ENCODE assay signal across 7 mouse cellular contexts in genomic region chr4:130107065-130107443, GRCm38 (mm10). TPM values are rescaled to one million over a fixed set of nuclear protein-coding genes. Genes with fewer than 3 reads are reported as not detected.
DNase-seq lines count a peak whose midpoint lies in the region; ATAC-seq and TF ChIP-seq lines count a peak whose summit lies in the region.

No protein-coding gene starts in this region.

- peak; percentile 56 for ATAC-seq in liver, embryonic 11.5 days (replicated peaks; ENCODE audit: low FRiP score)
- ATAC-seq in stomach, embryonic 16.5 days (ENCODE audit: insufficient read depth, low FRiP score): peak; percentile 63

- no peaks in the 10 kb centered on the region for H3K36me3 ChIP-seq in spleen, adult 2 months (ENCODE audit: control insufficient read depth, insufficient read depth, low read length)
- H3K36me3 ChIP-seq in forebrain, embryonic 10.5 days (replicated peaks): no peaks in the 10 kb centered on the region
- H3K36me3 ChIP-seq in liver, embryonic 11.5 days (ENCODE audit: control insufficient read depth, insufficient read depth, low read length): no peaks in the 10 kb centered on the region
- H3K36me3 ChIP-seq in stomach, embryonic 16.5 days (ENCODE audit: control insufficient read depth, insufficient read depth, low read length): no peaks in the 10 kb centered on the region

- DNase-seq in spleen, adult 2 months (ENCODE audit: low read depth in 1 of 2, low spot score in 2 of 2): no peak
- DNase-seq in spleen, postnatal 10 days (ENCODE audit: low spot score in 2 of 2): no peak
- no peak for DNase-seq in forebrain, embryonic 10.5 days (ENCODE audit: extremely low spot score, low spot score)
- DNase-seq in liver, embryonic 11.5 days (ENCODE audit: low spot score): no peak
- DNase-seq in yolk sac, embryonic 10.5 days (ENCODE audit: low spot score): no peak
- DNase-seq in adrenal gland, adult (ENCODE audit: inconsistent age in 2 of 2, low spot score in 1 of 2): no peak

- H3K4me3 ChIP-seq in spleen, adult 2 months (ENCODE audit: extremely low read depth, insufficient read depth, insufficient read length): peak overlapping the region; percentile 80
- H3K4me3 ChIP-seq in forebrain, embryonic 10.5 days: peak overlapping the region; percentile 83
- peak overlapping the region; percentile 83 for H3K4me3 ChIP-seq in liver, embryonic 11.5 days (ENCODE audit: low read depth, low read length)
- peak overlapping the region; percentile 85 for H3K4me3 ChIP-seq in stomach, embryonic 16.5 days (replicated peaks; ENCODE audit: low read length)

- WGBS in spleen, adult 2 months: 14% methylated on average over 14 of the region's 14 CpGs
- 11% methylated on average over 14 of the region's 14 CpGs for WGBS in forebrain, embryonic 10.5 days
- 13% methylated on average over 14 of the region's 14 CpGs for WGBS in liver, embryonic 11.5 days
- 10% methylated on average over 14 of the region's 14 CpGs for WGBS in stomach, embryonic 16.5 days

- peak overlapping the region; percentile 77 for H3K9ac ChIP-seq in liver, embryonic 11.5 days (ENCODE audit: low read depth, low read length)
- peak overlapping the region; percentile 62 for H3K9ac ChIP-seq in stomach, embryonic 16.5 days (ENCODE audit: low read length)

- H3K27me3 ChIP-seq in spleen, adult 2 months (ENCODE audit: control insufficient read depth, insufficient read depth, low read length): no peaks in the 10 kb centered on the region
- H3K27me3 ChIP-seq in forebrain, embryonic 10.5 days (ENCODE audit: poor library complexity, severe bottlenecking): no peaks in the 10 kb centered on the region; the same call in 1 of the 2 replicates
- no peaks in the 10 kb centered on the region for H3K27me3 ChIP-seq in liver, embryonic 11.5 days (replicated peaks; ENCODE audit: control insufficient read depth, insufficient read depth, low read length)
- no peaks in the 10 kb centered on the region for H3K27me3 ChIP-seq in stomach, embryonic 16.5 days (ENCODE audit: control insufficient read depth, insufficient read depth, low read length)

- H3K9me3 ChIP-seq in forebrain, embryonic 10.5 days: peaks cover 4% of the 10 kb centered on the region; the same call in 1 of the 2 replicates
- peaks cover 2% of the 10 kb centered on the region; the same call in 1 of the 2 replicates for H3K9me3 ChIP-seq in liver, embryonic 11.5 days (ENCODE audit: control insufficient read depth, low read length)
- H3K9me3 ChIP-seq in stomach, embryonic 16.5 days (replicated peaks; ENCODE audit: control insufficient read depth, low read length): 0 out of 2 replicates have a peak, but pooled peaks cover 3% of the 10 kb centered on the region

- no peak for TF ChIP-seq CTCF in spleen, adult 2 months (IDR thresholded peaks at IDR 0.05; ENCODE audit: extremely low read depth, insufficient read depth, insufficient read length, insufficient replicate concordance)

- H3K27ac ChIP-seq in spleen, adult 2 months (ENCODE audit: insufficient read depth, low read length): peak overlapping the region; percentile 67; the same call in 1 of the 2 replicates
- peak overlapping the region; percentile 90 for H3K27ac ChIP-seq in forebrain, embryonic 10.5 days
- peak overlapping the region; percentile 28; the same call in 1 of the 2 replicates for H3K27ac ChIP-seq in liver, embryonic 11.5 days (ENCODE audit: low read depth, low read length)
- no peak overlapping the region for H3K27ac ChIP-seq in stomach, embryonic 16.5 days (ENCODE audit: low read length)

- H3K4me1 ChIP-seq in spleen, adult 2 months (ENCODE audit: control insufficient read depth, insufficient read depth, insufficient read length): peaks cover 6% of the 10 kb centered on the region; the same call in 1 of the 2 replicates
- peaks cover 28% of the 10 kb centered on the region for H3K4me1 ChIP-seq in forebrain, embryonic 10.5 days
- H3K4me1 ChIP-seq in liver, embryonic 11.5 days (replicated peaks; ENCODE audit: control insufficient read depth, insufficient read depth, low read length): peaks cover 13% of the 10 kb centered on the region
- H3K4me1 ChIP-seq in stomach, embryonic 16.5 days (ENCODE audit: control insufficient read depth, insufficient read depth, low read length): peaks cover 18% of the 10 kb centered on the region

- peak overlapping the region; percentile 56 for H3K4me2 ChIP-seq in liver, embryonic 11.5 days
- H3K4me2 ChIP-seq in stomach, embryonic 16.5 days (ENCODE audit: low read depth, low read length): peak overlapping the region; percentile 44

- peak; percentile 2; the same call in 1 of the 2 replicates for TF ChIP-seq POLR2A in spleen, adult 2 months (IDR thresholded peaks at IDR 0.05; ENCODE audit: low read depth, low read length)

RNA-seq across cellular contexts. Expression of gene Pef1, which starts 4.7 kb away (rescaled TPM):
- 47.1 and 52.5 TPM in 2 replicates for polyA plus RNA-seq in spleen, adult 2 months (2012; rRNA removed)
- polyA plus RNA-seq in forebrain, embryonic 10.5 days (2016; fragmentation: Nextera tagmentation; extraction: Ambion mirVana): 69.8 and 70.4 TPM in 2 replicates
- polyA plus RNA-seq in liver, embryonic 11.5 days (2014; fragmentation: Nextera tagmentation; extraction: Ambion mirVana): 56.8 and 58.1 TPM in 2 replicates
- polyA plus RNA-seq in stomach, embryonic 16.5 days (2015; fragmentation: Nextera tagmentation; extraction: Ambion mirVana): 63.5 and 72.7 TPM in 2 replicates

RNA-seq across cellular contexts. Expression of gene Hcrtr1, which starts 32.1 kb away (rescaled TPM):
- 0.48 and 0.67 TPM in 2 replicates for polyA plus RNA-seq in spleen, adult 2 months (2012; rRNA removed)
- polyA plus RNA-seq in forebrain, embryonic 10.5 days (2016; fragmentation: Nextera tagmentation; extraction: Ambion mirVana): 0.32 and 0.36 TPM in 2 replicates
- 0.12 and 0.30 TPM in 2 replicates for polyA plus RNA-seq in liver, embryonic 11.5 days (2014; fragmentation: Nextera tagmentation; extraction: Ambion mirVana)
- 0.29 and 0.49 TPM in 2 replicates for polyA plus RNA-seq in stomach, embryonic 16.5 days (2015; fragmentation: Nextera tagmentation; extraction: Ambion mirVana)

RNA-seq across cellular contexts. Expression of gene Col16a1, which starts 59.4 kb away (rescaled TPM):
- polyA plus RNA-seq in spleen, adult 2 months (2012; rRNA removed): 9.0 and 10.3 TPM in 2 replicates
- polyA plus RNA-seq in forebrain, embryonic 10.5 days (2016; fragmentation: Nextera tagmentation; extraction: Ambion mirVana): 2.3 and 2.4 TPM in 2 replicates
- polyA plus RNA-seq in liver, embryonic 11.5 days (2014; fragmentation: Nextera tagmentation; extraction: Ambion mirVana): 4.2 and 6.0 TPM in 2 replicates
- 55.6 and 75.1 TPM in 2 replicates for polyA plus RNA-seq in stomach, embryonic 16.5 days (2015; fragmentation: Nextera tagmentation; extraction: Ambion mirVana)
